Mouse (Mus musculus) embryonic fibroblast, embryonic 13.5 days (primary cell): ENCODE data around the gene Sdsl. TPM values are rescaled to one million over a fixed set of nuclear protein-coding genes. Genes with fewer than 3 reads are reported as not detected.

Source experiments
- H3K27ac ChIP-seq: 2 replicates; pipeline ENCODE4 v1.5.1; 2012; ENCODE audit warnings: low read length, control low read depth, inconsistent platforms; ENCODE audit not compliant: insufficient read depth
- H3K4me1 ChIP-seq: 2 replicates; pipeline ENCODE4 v1.6.1; 2011; ENCODE audit warnings: low read length; ENCODE audit not compliant: control insufficient read depth, insufficient read depth
- H3K4me3 ChIP-seq: 2 replicates; pipeline ENCODE4 v1.5.1; 2011; ENCODE audit warnings: mild to moderate bottlenecking, control low read depth, low read length; ENCODE audit not compliant: insufficient read depth
- CTCF ChIP-seq: IDR thresholded peaks from 2 replicates; pipeline ENCODE4 v1.5.1; 2011; ENCODE audit warnings: mild to moderate bottlenecking, control low read depth, low read length, moderate library complexity, borderline replicate concordance; ENCODE audit not compliant: insufficient read depth
- POLR2A ChIP-seq: IDR thresholded peaks from 2 replicates; pipeline ENCODE4 v1.6.1; 2011; ENCODE audit warnings: low read depth, mild to moderate bottlenecking, control low read depth, low read length, moderate library complexity
- polyA plus RNA-seq: library from polyadenylated mRNA; stranded (reverse); fragments of >200 nt; gene quantifications from 2 replicates; pipeline ENCODE4 v1.2.4, GENCODE M21; 2011; ENCODE audit warnings: low read depth; ENCODE audit not compliant: missing spikeins, insufficient read length

Gene Sdsl
- polyA plus RNA-seq, 1 experiment = 1.8 TPM

- no peaks in the 10 kb centered on the region for H3K4me1 ChIP-seq
- H3K4me3 ChIP-seq = no peak overlapping the region
- no peak overlapping the region for H3K27ac ChIP-seq
- TF ChIP-seq POLR2A (no peak), CTCF (no peak)
Observed at GRCm38 (mm10) chr5:120437986-120438385, 34.6 kb downstream of the Sdsl start.

- TF ChIP-seq POLR2A = no peak
- TF ChIP-seq CTCF = no peak
Observed at GRCm38 (mm10) chr5:120437539-120437938, 35.1 kb downstream of the Sdsl start.

GRCm38 (mm10) chr5:120436885-120437495, 35.6 kb downstream of the Sdsl start:
- Histone ChIP-seq H3K4me3 (no peak overlapping the region), H3K27ac (no peak overlapping the region)
- TF ChIP-seq POLR2A = no peak
- no peak for TF ChIP-seq CTCF

More at GRCm38 (mm10) chr5:120437539-120437938, 35.1 kb downstream of the Sdsl start:
- H3K27ac ChIP-seq = no peak overlapping the region
- H3K4me3 ChIP-seq = no peak overlapping the region
- H3K4me1 ChIP-seq = no peaks in the 10 kb centered on the region

GRCm38 (mm10) chr5:120435731-120436501, 36.7 kb downstream of the Sdsl start:
- no peak overlapping the region for H3K27ac ChIP-seq
- H3K4me1 ChIP-seq = no peaks in the 10 kb centered on the region
- peak overlapping the region; percentile 34 for H3K4me3 ChIP-seq
- TF ChIP-seq POLR2A (no peak), CTCF (no peak)

More at GRCm38 (mm10) chr5:120436885-120437495, 35.6 kb downstream of the Sdsl start:
- H3K4me1 ChIP-seq = no peaks in the 10 kb centered on the region

GRCm38 (mm10) chr5:120435006-120435681, 37.5 kb downstream of the Sdsl start:
- Histone ChIP-seq H3K4me3 (no peak overlapping the region), H3K27ac (no peak overlapping the region), H3K4me1 (no peaks in the 10 kb centered on the region)
- no peak for TF ChIP-seq POLR2A
- TF ChIP-seq CTCF = no peak

GRCm38 (mm10) chr5:120434231-120434735, 38.3 kb downstream of the Sdsl start:
- TF ChIP-seq CTCF (no peak), POLR2A (no peak)
- H3K4me3 ChIP-seq = no peak overlapping the region
- no peaks in the 10 kb centered on the region for H3K4me1 ChIP-seq
- no peak overlapping the region for H3K27ac ChIP-seq

GRCm38 (mm10) chr5:120433135-120433760, 39.4 kb downstream of the Sdsl start:
- Histone ChIP-seq H3K4me3 (no peak overlapping the region), H3K27ac (no peak overlapping the region), H3K4me1 (no peaks in the 10 kb centered on the region)
- no peak for TF ChIP-seq CTCF
- no peak for TF ChIP-seq POLR2A

- TF ChIP-seq POLR2A (no peak), CTCF (no peak)
- H3K4me1 ChIP-seq = no peaks in the 10 kb centered on the region
- no peak overlapping the region for H3K4me3 ChIP-seq
- H3K27ac ChIP-seq = no peak overlapping the region
Observed at GRCm38 (mm10) chr5:120432486-120433015, 40.1 kb downstream of the Sdsl start.

GRCm38 (mm10) chr5:120431649-120432485, 40.7 kb downstream of the Sdsl start, which contains the start of gene Lhx5:
Gene Lhx5 (plus strand): TSS chr5:120431699.
- no peak within 1 kb of the TSS for H3K27ac ChIP-seq
- H3K4me1 ChIP-seq = no peaks in the 10 kb centered on the region
- TF ChIP-seq CTCF (no peak), POLR2A (no peak)
- H3K4me3 ChIP-seq = no peak within 1 kb of the TSS
